Comparison of ENCODE assay signal across 9 mouse cellular contexts in genomic region chr2:136485401-136485800, GRCm38 (mm10). TPM values are rescaled to one million over a fixed set of nuclear protein-coding genes. Genes with fewer than 3 reads are reported as not detected.
DNase-seq lines count a peak whose midpoint lies in the region; ATAC-seq and TF ChIP-seq lines count a peak whose summit lies in the region.
"Had no signal": no experiment of that assay in that cellular context is flagged by ENCODE, and none has a peak within 500 bp of the region (broad histone marks: within the 10 kb centered on the region; RNA-seq: fewer than 3 reads in every experiment).

No protein-coding gene starts in this region.

- 96% methylated on average over 1 of the region's 1 CpGs for WGBS in heart, adult 2 months
- WGBS in lung, adult 2 months = 86% methylated on average over 1 of the region's 1 CpGs
- WGBS in intestine, embryonic 15.5 days = 95% methylated on average over 1 of the region's 1 CpGs
- WGBS in neural tube, embryonic 12.5 days = 96% methylated on average over 1 of the region's 1 CpGs

- TF ChIP-seq EP300 in heart, adult 2 months (IDR thresholded peaks at IDR 0.05; ENCODE audit: insufficient read depth, low read depth, low read length) = no peak

- peak overlapping the region; percentile 35; the same call in 1 of the 2 replicates for H3K4me2 ChIP-seq in intestine, embryonic 15.5 days (replicated peaks)
- no peak overlapping the region for H3K4me2 ChIP-seq in neural tube, embryonic 12.5 days (replicated peaks)

- no peaks in the 10 kb centered on the region for H3K4me1 ChIP-seq in heart, adult 2 months (ENCODE audit: control insufficient read depth, insufficient read depth, low read length)
- peaks cover 2% of the 10 kb centered on the region; the same call in 1 of the 2 replicates for H3K4me1 ChIP-seq in lung, adult 2 months (ENCODE audit: control insufficient read depth, insufficient read depth, low read length)
- no peaks in the 10 kb centered on the region for H3K4me1 ChIP-seq in intestine, embryonic 15.5 days (replicated peaks)
- H3K4me1 ChIP-seq in neural tube, embryonic 12.5 days = no peaks in the 10 kb centered on the region

- TF ChIP-seq POLR2A in heart, adult 2 months (IDR thresholded peaks at IDR 0.05; ENCODE audit: insufficient read depth, low read depth, low read length) = no peak
- no peak for TF ChIP-seq POLR2A in lung, adult 2 months (IDR thresholded peaks at IDR 0.05; ENCODE audit: borderline replicate concordance, extremely low read depth, low read depth, low read length)

- peak overlapping the region; percentile 23; the same call in 1 of the 2 replicates for H3K27ac ChIP-seq in heart, adult 2 months
- H3K27ac ChIP-seq in intestine, embryonic 15.5 days = no peak overlapping the region
- no peak overlapping the region for H3K27ac ChIP-seq in neural tube, embryonic 12.5 days

- H3K9ac ChIP-seq in heart, adult 2 months (ENCODE audit: low read depth, low read length) = no peak overlapping the region
- no peak overlapping the region for H3K9ac ChIP-seq in intestine, embryonic 15.5 days
- no peak overlapping the region for H3K9ac ChIP-seq in neural tube, embryonic 12.5 days

- H3K36me3 ChIP-seq in heart, adult 2 months (ENCODE audit: control insufficient read depth, insufficient read depth, low read length) = no peaks in the 10 kb centered on the region
- H3K36me3 ChIP-seq in intestine, embryonic 15.5 days = no peaks in the 10 kb centered on the region
- H3K36me3 ChIP-seq in neural tube, embryonic 12.5 days = no peaks in the 10 kb centered on the region

- no peaks in the 10 kb centered on the region for H3K79me2 ChIP-seq in heart, adult 2 months (replicated peaks; ENCODE audit: control insufficient read depth, insufficient read depth, low read length)

- no peaks in the 10 kb centered on the region for H3K27me3 ChIP-seq in heart, adult 2 months (ENCODE audit: control insufficient read depth, insufficient read depth, low read length)
- no peaks in the 10 kb centered on the region for H3K27me3 ChIP-seq in intestine, embryonic 15.5 days (replicated peaks)
- no peaks in the 10 kb centered on the region for H3K27me3 ChIP-seq in neural tube, embryonic 12.5 days (replicated peaks)

- intact Hi-C loops in heart, adult 2 months (cut with DNase I) = loop anchor here (2.0 to 10.0 kb wide), 3 partner anchors 235 to 1249 kb away; partner anchors contain the start of genes AL731706.1, Mkks and Slx4ip
- intact Hi-C loops in heart, postnatal 25 days (cut with DNase I) = loop anchor here (5.0 kb wide), 4 partner anchors 112 to 1457 kb away; no protein-coding TSS in a partner anchor

- no peak for TF ChIP-seq CTCF in heart, adult 2 months (IDR thresholded peaks at IDR 0.05)
- no peak for TF ChIP-seq CTCF in lung, adult 2 months (IDR thresholded peaks at IDR 0.05; ENCODE audit: insufficient read depth, low read length)

- H3K4me3 ChIP-seq in heart, adult 2 months = peak overlapping the region; percentile 22; the same call in 1 of the 2 replicates
- peak overlapping the region; percentile 28 for H3K4me3 ChIP-seq in lung, adult 2 months (replicated peaks; ENCODE audit: extremely low read depth, low read depth, low read length)
- H3K4me3 ChIP-seq in intestine, embryonic 15.5 days (replicated peaks) = no peak overlapping the region
- no peak overlapping the region for H3K4me3 ChIP-seq in neural tube, embryonic 12.5 days

- ATAC-seq in intestine, embryonic 15.5 days = peak; percentile 36
- peak; percentile 44; the same call in 1 of the 2 replicates for ATAC-seq in neural tube, embryonic 12.5 days (ENCODE audit: low FRiP score, low read depth)

- no peak for DNase-seq in heart, adult 2 months
- no peak for DNase-seq in heart, postnatal 25 days (ENCODE audit: low spot score)
- DNase-seq in lung, adult 2 months = no peak
- DNase-seq in lung, postnatal 25 days (ENCODE audit: low spot score) = no peak
- DNase-seq in spleen, adult 18-20 months = no peak
- no peak for DNase-seq in spleen, postnatal 14 days (ENCODE audit: low spot score in 2 of 2)

- H3K9me3 ChIP-seq in intestine, embryonic 15.5 days = no peaks in the 10 kb centered on the region
- no peaks in the 10 kb centered on the region for H3K9me3 ChIP-seq in neural tube, embryonic 12.5 days

RNA-seq across cellular contexts. Expression of gene Ankef1, which starts 16.3 kb away (rescaled TPM):
- under 1 TPM; 0.36 to 0.39 TPM for total RNA-seq in heart, adult 2 months (2021)
- 1.2 and 1.7 TPM in 2 replicates for polyA plus RNA-seq in heart, adult 2 months (2012; rRNA removed)
- under 1 TPM; 0.21 to 0.64 TPM for total RNA-seq in heart, postnatal 25 days (2021)
- polyA plus RNA-seq in lung, adult 2 months (2012; rRNA removed) = 0.62 and 0.77 TPM in 2 replicates
- 0.19 and 0.24 TPM in 2 replicates for polyA plus RNA-seq in intestine, embryonic 15.5 days (2015; fragmentation: Nextera tagmentation; extraction: Ambion mirVana)
- 0.44 and 0.59 TPM in 2 replicates for polyA plus RNA-seq in neural tube, embryonic 12.5 days (2016; fragmentation: Nextera tagmentation; extraction: Ambion mirVana)
- total RNA-seq: common myeloid progenitor, adult 5-6 weeks had no signal

Comparison
In these comparisons a context has a peak if more than half of its experiments do, and no peak if none do; other contexts are left out.
1. H3K4me3 ChIP-seq: peak in heart, adult 2 months (single experiment) and lung, adult 2 months (single experiment); none in intestine, embryonic 15.5 days (single experiment) and neural tube, embryonic 12.5 days (single experiment).